Mouse (Mus musculus) embryo, embryonic 9.5 days (tissue): ENCODE data around the gene Dcp1a.

ENCODE experiments used
- DNase-seq: peaks from one replicate; pipeline ENCODE4 v3.0.0-alpha.2; 2017; ENCODE audit errors: extremely low spot score

Dcp1a gene

DNA sequence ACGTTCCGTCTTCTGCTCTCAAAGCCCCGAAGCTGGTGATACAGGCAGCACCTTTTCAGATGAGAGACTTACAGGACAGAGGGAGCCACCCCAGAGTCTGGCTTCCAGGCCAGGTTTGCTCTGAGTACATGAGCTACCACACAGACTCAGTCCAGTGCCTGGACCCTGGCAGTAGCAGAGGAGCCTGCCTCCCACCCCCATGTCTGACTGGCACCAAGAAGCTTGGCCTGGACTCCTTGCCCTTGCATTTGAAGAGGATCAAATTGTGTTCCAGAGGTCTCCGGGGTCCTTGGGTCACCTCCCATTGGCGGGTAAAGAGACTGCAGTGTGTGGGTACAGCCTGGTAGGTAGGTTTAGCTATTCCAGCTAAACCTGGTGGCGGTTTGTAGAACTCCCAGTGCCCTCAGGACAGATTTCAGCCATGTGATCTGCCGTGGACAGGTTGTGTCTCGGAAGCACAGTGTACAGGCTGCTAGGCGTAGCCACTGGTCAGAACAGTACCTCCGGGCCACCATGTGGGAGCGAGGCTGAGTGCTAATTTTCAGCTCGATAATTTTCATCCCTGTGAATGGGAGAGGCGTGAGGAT lies 81.6 kb downstream of the Dcp1a start:
- DNase-seq = no peak

GRCm38 (mm10) chr14:30561470-30562187 lies 82.3 kb downstream of the Dcp1a start:
- DNase-seq = no peak

- no peak for DNase-seq
Measured at GRCm38 (mm10) chr14:30562343-30562742, 83.0 kb downstream of the Dcp1a start.

GRCm38 (mm10) chr14:30564451-30564850 lies 85.1 kb downstream of the Dcp1a start:
- DNase-seq = no peak

DNA sequence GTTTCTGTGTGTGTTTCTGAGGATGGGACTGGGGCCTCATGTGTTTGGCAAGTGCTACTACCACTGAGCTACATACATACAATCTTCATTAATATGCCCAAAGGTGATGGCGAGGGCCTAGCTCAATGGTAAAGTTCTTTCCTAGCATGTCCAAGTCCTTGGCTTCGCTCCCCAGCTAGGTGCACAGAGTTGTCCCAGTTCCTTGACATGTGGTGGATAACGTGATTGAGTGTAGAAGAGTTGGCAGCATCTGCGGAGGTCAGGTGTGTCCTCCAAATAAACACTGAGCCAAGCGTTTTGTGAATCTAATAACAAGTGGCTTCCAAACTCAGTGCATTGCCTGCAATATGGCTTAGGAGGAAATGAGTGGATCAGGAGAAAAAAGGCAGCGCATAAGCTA lies 87.0 kb downstream of the Dcp1a start:
- no peak for DNase-seq

- DNase-seq = no peak
Measured at GRCm38 (mm10) chr14:30568016-30568415, 88.7 kb downstream of the Dcp1a start.

DNA sequence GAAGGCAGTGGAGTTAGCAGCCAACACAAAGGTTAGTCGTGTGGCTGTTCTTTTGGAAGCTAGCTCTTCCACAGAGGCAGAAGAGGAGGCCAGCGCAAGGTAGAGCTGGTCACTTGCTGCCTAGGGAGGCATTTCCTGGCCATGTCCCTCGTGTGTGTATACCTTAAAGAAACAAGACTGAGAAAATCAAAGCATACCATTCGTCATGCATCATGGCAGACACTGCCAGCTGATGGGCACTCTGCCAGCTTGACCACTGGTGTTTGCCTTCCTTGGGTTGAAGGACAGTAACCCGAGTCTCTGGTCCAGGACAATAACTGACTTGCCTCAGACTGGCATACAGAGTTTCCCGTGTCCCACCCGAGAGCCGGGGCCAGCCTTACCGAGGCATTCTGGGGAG lies 91.0 kb downstream of the Dcp1a start:
- no peak for DNase-seq

- DNase-seq = no peak
Measured at GRCm38 (mm10) chr14:30572253-30572652, 92.9 kb downstream of the Dcp1a start.

DNA sequence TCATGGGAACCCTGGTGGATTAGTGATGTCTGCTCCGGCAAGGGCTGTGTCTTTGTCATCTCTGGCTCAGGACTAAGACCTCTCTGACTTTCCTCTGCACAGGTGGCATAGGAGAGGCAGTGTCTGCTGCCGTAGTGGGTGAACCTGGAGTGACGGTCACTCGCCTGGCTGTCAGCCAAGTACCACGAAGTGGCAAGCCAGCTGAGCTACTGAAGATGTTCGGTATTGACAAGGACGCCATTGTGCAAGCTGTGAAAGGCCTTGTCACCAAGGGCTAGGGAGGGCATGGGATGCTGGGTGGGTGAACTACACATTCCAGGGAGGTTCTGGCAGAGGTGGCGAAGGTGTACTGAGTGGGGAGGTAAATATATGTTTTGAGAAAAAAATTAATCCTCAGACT lies 93.9 kb downstream of the Dcp1a start:
- DNase-seq = no peak

DNA sequence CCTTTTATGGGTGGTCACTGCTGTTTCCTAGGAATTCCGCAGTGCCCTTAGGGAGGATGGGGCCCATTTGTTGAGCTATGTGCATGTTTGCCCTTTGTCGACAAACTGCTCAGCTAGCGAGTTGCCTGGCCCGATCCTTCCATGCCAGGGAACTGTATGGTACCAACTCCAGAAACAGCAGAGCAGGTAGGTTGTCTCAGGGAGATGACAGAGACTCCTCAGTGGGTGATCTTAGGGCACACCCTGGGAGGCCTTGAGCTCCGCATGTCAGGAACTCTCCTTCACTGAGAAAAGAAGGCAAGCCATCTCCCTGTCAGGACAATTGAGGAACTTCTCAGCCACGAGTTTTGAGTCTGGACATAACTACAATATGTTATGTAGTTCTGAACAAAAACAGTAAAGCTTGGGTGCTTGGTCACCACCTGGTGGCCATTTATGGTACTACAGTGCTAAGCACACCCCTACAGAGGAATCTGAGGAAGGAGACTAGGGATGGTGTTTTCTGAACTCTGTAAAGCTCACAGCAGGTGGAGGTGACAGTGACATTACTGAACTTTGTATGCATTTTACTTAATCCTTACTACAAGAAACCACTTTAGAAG lies 94.7 kb downstream of the Dcp1a start:
- peak; percentile 66 for DNase-seq

GRCm38 (mm10) chr14:30575791-30576190 lies 96.5 kb downstream of the Dcp1a start:
- DNase-seq = no peak

DNA sequence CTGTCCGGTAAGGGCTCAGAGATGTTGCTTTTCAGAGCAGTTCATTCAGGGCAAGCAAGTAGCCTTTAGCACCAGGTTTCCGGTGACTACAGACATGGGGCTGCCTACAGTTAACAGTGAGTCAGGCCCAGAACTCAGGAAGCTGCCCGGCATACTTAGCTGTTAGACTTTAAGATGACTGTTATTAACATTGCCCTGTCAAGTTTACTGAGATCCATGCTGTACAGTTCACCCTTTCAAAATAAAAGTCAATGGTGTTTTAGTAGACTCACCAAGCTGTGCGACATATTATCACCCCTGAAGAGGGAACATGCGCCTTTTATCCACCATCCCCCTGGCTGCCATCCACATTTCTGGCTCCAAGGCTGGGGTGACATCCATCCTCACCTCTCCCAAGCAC lies 96.9 kb downstream of the Dcp1a start:
- no peak for DNase-seq
